Comparison of ENCODE assay signal across 12 mouse cellular contexts in genomic region chr5:66497479-66498087, GRCm38 (mm10).
A peak's percentile ranks its signal among the peaks of the same experiment; 100 is the strongest.
DNase-seq lines count a peak whose midpoint lies in the region; ATAC-seq lines count a peak whose summit lies in the region.
"Had no signal": no experiment of that assay in that cellular context is flagged by ENCODE, and none has a peak within 500 bp of the region (broad histone marks: within the 10 kb centered on the region; RNA-seq: fewer than 3 reads in every experiment).

No protein-coding gene starts in this region.

- intact Hi-C loops in heart, postnatal 25 days (cut with DNase I): no loop called here

- H3K27me3 ChIP-seq in heart, embryonic 13.5 days (replicated peaks): no peaks in the 10 kb centered on the region
- no peaks in the 10 kb centered on the region for H3K27me3 ChIP-seq in neural tube, embryonic 13.5 days
- H3K27me3 ChIP-seq: neural tube, embryonic 12.5 days had no signal

- H3K27ac ChIP-seq in heart, embryonic 13.5 days (replicated peaks): no peak overlapping the region
- peak overlapping the region; percentile 43 for H3K27ac ChIP-seq in neural tube, embryonic 13.5 days (replicated peaks)
- H3K27ac ChIP-seq: neural tube, embryonic 12.5 days had no signal

- 0 out of 2 replicates have a peak, but pooled peaks cover 3% of the 10 kb centered on the region for H3K36me3 ChIP-seq in heart, embryonic 13.5 days
- no peaks in the 10 kb centered on the region for H3K36me3 ChIP-seq in neural tube, embryonic 13.5 days
- H3K36me3 ChIP-seq: neural tube, embryonic 12.5 days had no signal

- H3K4me3 ChIP-seq in heart, embryonic 13.5 days: no peak overlapping the region
- no peak overlapping the region for H3K4me3 ChIP-seq in neural tube, embryonic 13.5 days
- H3K4me3 ChIP-seq: neural tube, embryonic 12.5 days had no signal

- no peak overlapping the region for H3K4me2 ChIP-seq in heart, embryonic 13.5 days
- no peak overlapping the region for H3K4me2 ChIP-seq in neural tube, embryonic 13.5 days
- H3K4me2 ChIP-seq: neural tube, embryonic 12.5 days had no signal

- whole genome bisulfite sequencing in heart, embryonic 13.5 days: 63% methylated on average over 14 of the region's 14 CpGs
- WGBS in neural tube, embryonic 13.5 days: 60% methylated on average over 14 of the region's 14 CpGs

- peaks cover 41% of the 10 kb centered on the region for H3K4me1 ChIP-seq in heart, embryonic 13.5 days
- peaks cover 34% of the 10 kb centered on the region for H3K4me1 ChIP-seq in neural tube, embryonic 13.5 days (replicated peaks)

- peak overlapping the region; percentile 44; the same call in 1 of the 2 replicates for H3K9ac ChIP-seq in heart, embryonic 13.5 days
- 0 out of 2 replicates have a peak overlapping the region, but pooled peaks have one; percentile 9 for H3K9ac ChIP-seq in neural tube, embryonic 13.5 days
- H3K9ac ChIP-seq: neural tube, embryonic 12.5 days had no signal

- 0 out of 2 replicates have a peak, but pooled peaks cover 6% of the 10 kb centered on the region for H3K9me3 ChIP-seq in heart, embryonic 13.5 days
- H3K9me3 ChIP-seq in neural tube, embryonic 13.5 days: no peaks in the 10 kb centered on the region
- H3K9me3 ChIP-seq: neural tube, embryonic 12.5 days had no signal

- ATAC-seq in heart, embryonic 13.5 days (ENCODE audit: extremely low read depth, insufficient number of reproducible peaks, low FRiP score, low TSS enrichment): no peak
- no peak for ATAC-seq in neural tube, embryonic 13.5 days (ENCODE audit: low read depth)
- ATAC-seq: inflammation-experienced regulatory T-cells, adult 6 months had no signal

- DNase-seq in heart, postnatal 25 days (ENCODE audit: low spot score): no peak
- no peak for DNase-seq in neural tube, embryonic 10.5 days (ENCODE audit: extremely low spot score, low spot score)
- DNase-seq in kidney, postnatal 14 days: peak; percentile 72
- peak; percentile 48 for DNase-seq in yolk sac, embryonic 10.5 days (ENCODE audit: low spot score)
- no peak for DNase-seq in urinary bladder, adult 2 months (ENCODE audit: low spot score)
- DNase-seq in adrenal gland, postnatal 14 days: no peak
- DNase-seq: cerebellum, postnatal 25 days; right cerebral cortex, postnatal 25 days had no signal

Comparison
In these comparisons a context has a peak if more than half of its experiments do, and no peak if none do; other contexts are left out.
1. DNase-seq: peak in kidney, postnatal 14 days (single experiment) and yolk sac, embryonic 10.5 days (single experiment); none in heart, postnatal 25 days (single experiment), neural tube, embryonic 10.5 days (single experiment), urinary bladder, adult 2 months (single experiment) and adrenal gland, postnatal 14 days (single experiment).